Mouse (Mus musculus): ENCODE data around the gene Zfp334. TPM values are rescaled to one million over a fixed set of nuclear protein-coding genes. Genes with fewer than 3 reads are reported as not detected.

The Zfp334 gene
- total RNA-seq, 2 experiments from 2014 or later, result 4.0 to 6.1 TPM

Other genes with a start within 250 kb of the Zfp334 start
- gene Cdh22, start 153.4 kb downstream of the Zfp334 start, total RNA-seq (2021), result 1 to 10 TPM in 1 of 2 experiments, under 1 TPM in 1; 0.79 to 1.9 TPM
- 10 to 100 TPM; 44.4 to 59.5 TPM for gene Slc35c2, start 100.4 kb downstream of the Zfp334 start, total RNA-seq (2021)
- 10 to 100 TPM; 25.8 to 27.9 TPM for gene Elmo2, start 61.8 kb downstream of the Zfp334 start, total RNA-seq (2021)
- gene Zfp663, start 19.5 kb downstream of the Zfp334 start, total RNA-seq (2021), result not detected
- gene Ocstamp, start 12.1 kb upstream of the Zfp334 start, total RNA-seq (2021), result under 1 TPM in 1 of 2 experiments, not detected in 1; 0.26 TPM
- 1 to 10 TPM in 1 of 2 experiments, under 1 TPM in 1; 0.72 to 1.3 TPM for gene Slc13a3, start 85.0 kb upstream of the Zfp334 start, total RNA-seq (2021)
- gene Trp53rka, start 105.1 kb upstream of the Zfp334 start, total RNA-seq (2021), result 10 to 100 TPM; 13.1 to 15.8 TPM
- gene Slc2a10, start 115.5 kb upstream of the Zfp334 start, total RNA-seq (2021), result 1 to 10 TPM; 1.1 to 1.4 TPM
- 1 to 10 TPM; 2.5 to 3.6 TPM for gene Eya2, start 206.8 kb upstream of the Zfp334 start, total RNA-seq (2021)